Mouse (Mus musculus) E14TG2a.4 (cell line): ENCODE results near the gene Ctdsp1.
A peak's percentile ranks its signal among the peaks of the same experiment; 100 is the strongest.

Source experiments
- H3K27me3 ChIP-seq: 2 replicates; pipeline ENCODE4 v1.6.1; 2014; ENCODE audit warnings: low read length, control low read depth; ENCODE audit not compliant: insufficient read depth
- H3K36me3 ChIP-seq: 2 replicates; pipeline ENCODE4 v1.6.1; 2014; ENCODE audit warnings: low read length, control low read depth; ENCODE audit not compliant: insufficient read depth
- H3K4me1 ChIP-seq: replicated peaks from 2 replicates; pipeline ENCODE4 v1.6.1; 2014; ENCODE audit warnings: low read depth, low read length, control low read depth
- H3K4me3 ChIP-seq: replicated peaks from 2 replicates; pipeline ENCODE4 v1.5.1; 2014; ENCODE audit warnings: mild to moderate bottlenecking, low read length
- H3K9me3 ChIP-seq: 2 replicates; pipeline ENCODE4 v1.6.1; 2014; ENCODE audit warnings: low read length, control low read depth
- CTCF ChIP-seq: conservative IDR thresholded peaks from 2 replicates; pipeline ENCODE4 v1.5.1; 2014; ENCODE audit warnings: low read length
- NANOG ChIP-seq: IDR thresholded peaks from 2 replicates; pipeline ENCODE4 v1.6.1; 2014; ENCODE audit warnings: borderline replicate concordance, low read length, mixed read lengths
- POU5F1 ChIP-seq: IDR thresholded peaks from 2 replicates; pipeline ENCODE4 v1.6.1; 2014; ENCODE audit warnings: low read length, borderline replicate concordance

Ctdsp1 gene

GRCm38 (mm10) chr1:74357531-74357930 lies 33.8 kb upstream of the Ctdsp1 start:
- no peaks in the 10 kb centered on the region for H3K27me3 ChIP-seq
- no peaks in the 10 kb centered on the region for H3K9me3 ChIP-seq
- no peak overlapping the region for H3K4me3 ChIP-seq
- H3K36me3 ChIP-seq, result 0 out of 2 replicates have a peak, but pooled peaks cover under 1% of the 10 kb centered on the region
- H3K4me1 ChIP-seq, result peaks cover 45% of the 10 kb centered on the region
- TF ChIP-seq NANOG (no peak), CTCF (no peak), POU5F1 (no peak)

- Histone ChIP-seq H3K4me3 (no peak overlapping the region), H3K36me3 (no peaks in the 10 kb centered on the region), H3K4me1 (peaks cover 52% of the 10 kb centered on the region), H3K9me3 (no peaks in the 10 kb centered on the region), H3K27me3 (peaks cover 2% of the 10 kb centered on the region; the same call in 1 of the 2 replicates)
- TF ChIP-seq CTCF, result no peak
These were observed 31.3 kb upstream of the Ctdsp1 start for GRCm38 (mm10) chr1:74359952-74360517.

- peaks cover 9% of the 10 kb centered on the region for H3K27me3 ChIP-seq
- H3K4me3 ChIP-seq, result peak within 1 kb of the TSS; percentile 23
- TF ChIP-seq CTCF, result peak; percentile 84
- TF ChIP-seq POU5F1, result no peak
- no peaks in the 10 kb centered on the region for H3K36me3 ChIP-seq
- H3K4me1 ChIP-seq, result peaks cover 47% of the 10 kb centered on the region
- H3K9me3 ChIP-seq, result no peaks in the 10 kb centered on the region
These were observed 29.5 kb upstream of the Ctdsp1 start, which contains the start of gene Catip for GRCm38 (mm10) chr1:74361812-74362211. TSS of gene Catip (plus strand) at chr1:74362108.

GRCm38 (mm10) chr1:74362325-74363229 lies 28.7 kb upstream of the Ctdsp1 start:
- no peaks in the 10 kb centered on the region for H3K36me3 ChIP-seq
- peaks cover 11% of the 10 kb centered on the region for H3K27me3 ChIP-seq
- H3K4me3 ChIP-seq, result peak overlapping the region; percentile 23
- no peak for TF ChIP-seq POU5F1
- no peak for TF ChIP-seq CTCF
- TF ChIP-seq NANOG, result no peak
- H3K9me3 ChIP-seq, result no peaks in the 10 kb centered on the region
- H3K4me1 ChIP-seq, result peaks cover 53% of the 10 kb centered on the region

GRCm38 (mm10) chr1:74363437-74363836 lies 27.9 kb upstream of the Ctdsp1 start:
- no peaks in the 10 kb centered on the region for H3K36me3 ChIP-seq
- TF ChIP-seq NANOG (no peak), CTCF (no peak), POU5F1 (no peak)

GRCm38 (mm10) chr1:74364270-74364669 lies 27.0 kb upstream of the Ctdsp1 start:
- Histone ChIP-seq H3K27me3 (peaks cover 22% of the 10 kb centered on the region), H3K4me1 (peaks cover 50% of the 10 kb centered on the region), H3K36me3 (no peaks in the 10 kb centered on the region), H3K9me3 (no peaks in the 10 kb centered on the region), H3K4me3 (no peak overlapping the region)
- no peak for TF ChIP-seq CTCF
- TF ChIP-seq POU5F1, result no peak
- no peak for TF ChIP-seq NANOG

More at GRCm38 (mm10) chr1:74363437-74363836, 27.9 kb upstream of the Ctdsp1 start:
- Histone ChIP-seq H3K9me3 (no peaks in the 10 kb centered on the region), H3K4me3 (no peak overlapping the region), H3K27me3 (peaks cover 18% of the 10 kb centered on the region), H3K4me1 (peaks cover 53% of the 10 kb centered on the region)

- Histone ChIP-seq H3K27me3 (peaks cover 22% of the 10 kb centered on the region), H3K4me1 (peaks cover 49% of the 10 kb centered on the region), H3K4me3 (peak overlapping the region; percentile 71), H3K9me3 (no peaks in the 10 kb centered on the region), H3K36me3 (no peaks in the 10 kb centered on the region)
- TF ChIP-seq CTCF (no peak), POU5F1 (no peak), NANOG (no peak)
These were observed 23.2 kb upstream of the Ctdsp1 start for GRCm38 (mm10) chr1:74367886-74368645.

GRCm38 (mm10) chr1:74370040-74370439 lies 21.3 kb upstream of the Ctdsp1 start:
- Histone ChIP-seq H3K4me1 (peaks cover 35% of the 10 kb centered on the region), H3K36me3 (no peaks in the 10 kb centered on the region), H3K4me3 (no peak overlapping the region), H3K9me3 (no peaks in the 10 kb centered on the region), H3K27me3 (peaks cover 20% of the 10 kb centered on the region)
- TF ChIP-seq NANOG, result no peak
- TF ChIP-seq POU5F1, result no peak

GRCm38 (mm10) chr1:74373372-74373771 lies 17.9 kb upstream of the Ctdsp1 start:
- TF ChIP-seq NANOG (no peak), POU5F1 (no peak), CTCF (no peak)
- Histone ChIP-seq H3K4me1 (peaks cover 44% of the 10 kb centered on the region), H3K36me3 (no peaks in the 10 kb centered on the region), H3K4me3 (no peak overlapping the region), H3K27me3 (peaks cover 19% of the 10 kb centered on the region), H3K9me3 (no peaks in the 10 kb centered on the region)
